Mouse (Mus musculus) lung, embryonic 16.5 days (tissue): ENCODE data around the gene Mt1. TPM values are rescaled to one million over a fixed set of nuclear protein-coding genes. Genes with fewer than 3 reads are reported as not detected.

Experiments
- ATAC-seq: fragments of 200-750 bp; cut with Nextera tagmentation; 2 replicates; pipeline ENCODE4 v1.8.0; 2017; ENCODE audit warnings: low read depth, mild to moderate bottlenecking, moderate library complexity
- H3K27ac ChIP-seq: fragments of 300-500 bp; sonication (generic); 2 replicates; pipeline ENCODE4 v1.5.1; 2014; ENCODE audit warnings: mild to moderate bottlenecking, control low read depth, low read length
- H3K27me3 ChIP-seq: fragments of 300-500 bp; sonication (generic); 2 replicates; pipeline ENCODE4 v1.6.1; 2014; ENCODE audit warnings: low read depth, low read length, mixed read lengths; ENCODE audit not compliant: control insufficient read depth, insufficient read depth
- H3K36me3 ChIP-seq: fragments of 300-500 bp; sonication (generic); 2 replicates; pipeline ENCODE4 v1.6.1; 2014; ENCODE audit warnings: low read length; ENCODE audit not compliant: control insufficient read depth, insufficient read depth
- H3K4me1 ChIP-seq: fragments of 300-500 bp; sonication (generic); replicated peaks from 2 replicates; pipeline ENCODE4 v1.6.1; 2014; ENCODE audit warnings: low read length, mixed read lengths; ENCODE audit not compliant: control insufficient read depth, insufficient read depth
- H3K4me2 ChIP-seq: fragments of 300-500 bp; sonication (generic); 2 replicates; pipeline ENCODE4 v1.6.1; 2014; ENCODE audit warnings: low read depth, low read length, control low read depth
- H3K4me3 ChIP-seq: fragments of 300-500 bp; sonication (generic); 2 replicates; pipeline ENCODE4 v1.5.1; 2014; ENCODE audit warnings: mild to moderate bottlenecking, low read length, control low read depth
- H3K9ac ChIP-seq: fragments of 300-500 bp; sonication (generic); 2 replicates; pipeline ENCODE4 v1.6.1; 2014; ENCODE audit warnings: low read length, control low read depth
- H3K9me3 ChIP-seq: fragments of 300-500 bp; sonication (generic); 2 replicates; pipeline ENCODE4 v1.6.1; 2016; ENCODE audit warnings: low read length; ENCODE audit not compliant: control insufficient read depth
- WGBS: fragments of 180-500 bp; shearing (Covaris S2); extraction: QIAGEN DNeasy Blood & Tissue Kit; methylation state at CpG from one replicate; pipeline ENCODE4 v1.1.7; 2014; 5-methylcytosine and 5-hydroxymethylcytosine counted together
- polyA plus RNA-seq: library from polyadenylated mRNA; unstranded; fragments of >200 nt; fragmentation: Nextera tagmentation; extraction: Ambion mirVana; gene quantifications from 2 replicates; pipeline ENCODE4 v1.2.1, GENCODE M21; 2015

The Mt1 gene
- polyA plus RNA-seq, 1 experiment from 2014 or later = 219 TPM

DNA sequence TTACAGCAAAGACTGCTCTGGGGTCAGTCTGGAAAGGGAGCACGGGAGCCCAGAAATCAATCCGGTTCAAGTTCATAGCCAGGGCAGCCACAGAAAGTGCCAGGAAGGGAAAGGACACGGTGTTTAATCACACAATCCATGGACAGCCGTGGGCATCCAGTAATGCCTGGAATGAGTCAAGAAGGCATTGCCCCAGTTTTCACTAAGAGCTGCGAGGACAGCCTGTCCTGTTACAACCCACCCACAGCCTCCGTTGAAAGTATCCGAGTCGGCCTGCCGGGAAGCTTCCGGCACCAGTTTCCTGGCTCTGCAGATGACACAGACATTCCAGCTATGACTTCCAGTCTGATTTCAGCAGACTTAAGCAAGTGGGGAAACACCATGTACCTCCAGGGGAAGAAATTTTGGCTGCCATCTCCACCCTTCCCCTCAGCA lies 7.5 kb upstream of the Mt1 start:
- Histone ChIP-seq H3K27me3 (peaks cover 50% of the 10 kb centered on the region), H3K27ac (no peak overlapping the region), H3K9me3 (no peaks in the 10 kb centered on the region), H3K4me2 (peak overlapping the region; percentile 91), H3K4me3 (peak overlapping the region; percentile 56), H3K36me3 (no peaks in the 10 kb centered on the region), H3K4me1 (peaks cover 19% of the 10 kb centered on the region), H3K9ac (peak overlapping the region; percentile 58; the same call in 1 of the 2 replicates)
- no peak for ATAC-seq
- WGBS = 43% methylated on average over 10 of the region's 10 CpGs

DNA sequence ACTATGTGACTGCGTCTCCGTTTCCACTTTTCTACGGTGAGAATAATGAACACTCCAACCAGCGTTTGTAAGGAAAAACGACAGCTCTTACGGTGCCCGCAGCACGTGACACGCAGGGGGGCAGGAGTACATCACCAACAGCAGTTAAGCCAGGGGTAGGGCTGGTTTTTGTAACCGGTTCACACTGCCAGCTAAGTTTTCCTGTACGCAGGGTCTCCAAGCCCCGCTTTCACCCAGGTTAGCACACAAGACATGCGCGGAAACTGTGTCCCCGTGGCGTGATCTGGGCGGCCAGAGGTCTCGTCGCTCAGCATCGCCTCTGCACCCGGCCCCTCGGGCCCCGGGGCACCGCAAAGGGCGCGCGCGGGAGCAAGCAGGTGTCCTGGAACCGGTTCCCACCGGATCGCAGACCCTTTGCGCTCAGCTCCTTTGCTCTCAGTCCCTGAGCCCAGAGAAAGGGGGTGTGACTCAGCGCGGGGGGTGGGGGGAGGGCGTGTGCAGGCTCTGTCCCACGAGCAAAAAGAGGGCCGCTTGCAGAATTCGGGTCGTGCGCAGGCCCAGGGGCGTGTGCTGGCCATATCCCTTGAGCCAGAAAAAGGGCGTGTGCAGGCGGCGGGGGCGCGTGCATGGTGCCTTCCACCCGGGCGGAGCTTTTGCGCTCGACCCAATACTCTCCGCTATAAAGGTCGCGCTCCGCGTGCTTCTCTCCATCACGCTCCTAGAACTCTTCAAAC lies 6.6 kb upstream of the Mt1 start, which contains the start of gene Mt2:
Gene Mt2, plus strand, starts transcription at position 590 of the 734 bp plus-strand sequence.
- H3K27me3 ChIP-seq = peaks cover 51% of the 10 kb centered on the region
- ATAC-seq = peak; percentile 79
- peak within 1 kb of the TSS; percentile 59 for H3K27ac ChIP-seq
- peak within 1 kb of the TSS; percentile 56 for H3K4me3 ChIP-seq
- peak within 1 kb of the TSS; percentile 58 for H3K9ac ChIP-seq
- H3K9me3 ChIP-seq = no peaks in the 10 kb centered on the region
- under 1% methylated on average over 56 of the region's 56 CpGs for WGBS
- H3K4me2 ChIP-seq = peak within 1 kb of the TSS; percentile 91
- H3K36me3 ChIP-seq = no peaks in the 10 kb centered on the region
- peaks cover 19% of the 10 kb centered on the region for H3K4me1 ChIP-seq

DNA sequence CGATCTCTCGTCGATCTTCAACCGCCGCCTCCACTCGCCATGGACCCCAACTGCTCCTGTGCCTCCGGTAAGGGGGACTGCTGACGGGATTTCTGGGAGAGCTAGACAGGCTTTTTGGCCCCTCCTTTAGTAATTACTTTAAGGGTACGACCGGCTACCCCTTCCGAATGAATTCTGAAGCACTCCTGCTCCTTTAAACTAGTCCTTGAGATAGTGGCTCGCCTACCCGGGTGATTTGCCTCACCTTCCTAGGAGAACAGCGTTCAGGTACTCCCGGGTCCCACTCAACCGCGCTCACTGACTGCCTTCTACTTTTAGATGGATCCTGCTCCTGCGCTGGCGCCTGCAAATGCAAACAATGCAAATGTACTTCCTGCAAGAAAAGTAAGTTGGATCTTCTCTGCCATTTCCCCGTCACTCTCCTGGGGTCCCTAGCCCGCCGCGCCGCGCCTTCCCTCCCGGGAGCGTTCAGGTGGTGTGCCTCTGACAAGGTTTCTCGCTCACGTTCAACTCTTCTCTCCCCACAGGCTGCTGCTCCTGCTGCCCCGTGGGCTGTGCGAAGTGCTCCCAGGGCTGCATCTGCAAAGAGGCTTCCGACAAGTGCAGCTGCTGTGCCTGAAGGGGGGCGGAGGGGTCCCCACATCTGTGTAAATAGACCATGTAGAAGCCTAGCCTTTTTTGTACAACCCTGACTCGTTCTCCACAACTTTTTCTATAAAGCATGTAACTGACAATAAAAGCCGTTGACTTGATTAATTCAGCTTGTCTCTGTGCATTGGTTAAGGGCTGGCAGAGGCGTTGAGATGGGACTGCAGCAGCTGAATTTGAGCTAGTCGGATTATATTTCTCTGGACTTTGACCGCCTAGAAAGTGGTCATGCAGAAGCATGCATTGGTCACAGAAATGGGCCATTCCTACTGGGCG lies 5.8 kb upstream of the Mt1 start:
- Histone ChIP-seq H3K27ac (peak overlapping the region; percentile 59), H3K4me1 (peaks cover 19% of the 10 kb centered on the region), H3K36me3 (no peaks in the 10 kb centered on the region), H3K4me2 (peak overlapping the region; percentile 91), H3K27me3 (peaks cover 52% of the 10 kb centered on the region), H3K9ac (peak overlapping the region; percentile 58), H3K4me3 (peak overlapping the region; percentile 56), H3K9me3 (no peaks in the 10 kb centered on the region)
- ATAC-seq = peak; percentile 47; the same call in 1 of the 2 replicates
- WGBS = 1% methylated on average over 39 of the region's 39 CpGs

DNA sequence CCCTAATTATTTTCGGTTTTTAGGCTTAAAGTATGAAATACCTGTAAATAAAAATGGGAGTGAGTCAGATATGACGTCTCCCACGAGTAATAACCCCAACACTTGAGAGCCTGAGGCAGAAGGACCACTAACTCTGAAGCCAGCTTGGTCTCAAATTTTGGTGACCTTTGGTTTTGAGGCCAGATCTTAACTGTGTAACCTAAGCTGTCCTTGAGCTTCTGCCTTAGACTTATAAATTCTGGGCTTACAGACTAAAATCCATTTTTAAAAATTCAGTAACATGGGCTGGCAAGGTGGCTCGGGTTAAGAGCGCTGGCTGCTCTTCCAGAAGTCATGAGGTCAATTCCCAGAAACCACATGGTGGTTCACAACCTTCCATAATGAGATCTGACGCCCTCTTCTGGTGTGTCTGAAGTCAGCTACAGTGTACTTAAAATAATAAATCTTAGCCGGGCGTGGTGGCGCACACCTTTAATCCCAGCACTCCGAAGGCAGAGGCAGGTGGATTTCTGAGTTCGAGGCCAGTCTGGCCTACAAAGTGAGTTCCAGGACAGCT lies 5.0 kb upstream of the Mt1 start:
- Histone ChIP-seq H3K9ac (no peak overlapping the region), H3K9me3 (no peaks in the 10 kb centered on the region), H3K4me3 (peak overlapping the region; percentile 56; the same call in 1 of the 2 replicates), H3K4me2 (no peak overlapping the region), H3K27ac (no peak overlapping the region), H3K4me1 (peaks cover 23% of the 10 kb centered on the region), H3K36me3 (no peaks in the 10 kb centered on the region), H3K27me3 (peaks cover 58% of the 10 kb centered on the region)
- 46% methylated on average over 11 of the region's 11 CpGs for WGBS
- ATAC-seq = no peak

DNA sequence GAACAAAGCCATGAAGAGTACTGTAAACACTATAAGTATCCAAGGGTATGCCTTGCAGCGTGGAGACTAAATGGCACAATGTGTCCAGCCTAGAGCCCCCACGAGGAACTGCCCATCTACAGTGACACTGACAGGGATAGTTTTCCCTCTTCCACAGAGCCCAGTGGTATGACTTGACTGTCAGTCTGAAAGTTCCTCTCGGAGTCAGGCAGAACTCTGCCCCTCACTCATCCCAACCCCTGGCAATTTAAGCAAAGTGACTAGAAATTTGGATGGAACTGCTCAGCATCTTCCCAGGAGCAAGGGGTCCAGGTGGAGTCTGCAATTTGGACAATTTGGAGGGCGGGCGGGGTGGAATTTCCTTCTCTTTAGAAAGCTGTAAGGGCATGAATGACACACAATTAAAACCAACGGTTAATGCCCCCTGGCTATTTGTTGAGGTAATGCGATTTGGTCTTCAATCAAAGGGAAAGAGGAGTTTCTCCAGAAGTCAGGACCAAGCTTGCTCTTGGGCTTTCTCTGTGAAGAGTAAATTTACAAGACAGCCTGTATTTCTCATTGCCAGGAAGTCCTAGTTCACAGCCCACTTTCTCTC lies 4.2 kb upstream of the Mt1 start:
- H3K4me1 ChIP-seq = peaks cover 26% of the 10 kb centered on the region
- no peak overlapping the region for H3K9ac ChIP-seq
- no peaks in the 10 kb centered on the region for H3K36me3 ChIP-seq
- no peak for ATAC-seq
- peaks cover 64% of the 10 kb centered on the region for H3K27me3 ChIP-seq
- H3K27ac ChIP-seq = no peak overlapping the region
- H3K9me3 ChIP-seq = no peaks in the 10 kb centered on the region
- H3K4me2 ChIP-seq = no peak overlapping the region
- 29% methylated on average over 7 of the region's 7 CpGs for WGBS
- H3K4me3 ChIP-seq = no peak overlapping the region

DNA sequence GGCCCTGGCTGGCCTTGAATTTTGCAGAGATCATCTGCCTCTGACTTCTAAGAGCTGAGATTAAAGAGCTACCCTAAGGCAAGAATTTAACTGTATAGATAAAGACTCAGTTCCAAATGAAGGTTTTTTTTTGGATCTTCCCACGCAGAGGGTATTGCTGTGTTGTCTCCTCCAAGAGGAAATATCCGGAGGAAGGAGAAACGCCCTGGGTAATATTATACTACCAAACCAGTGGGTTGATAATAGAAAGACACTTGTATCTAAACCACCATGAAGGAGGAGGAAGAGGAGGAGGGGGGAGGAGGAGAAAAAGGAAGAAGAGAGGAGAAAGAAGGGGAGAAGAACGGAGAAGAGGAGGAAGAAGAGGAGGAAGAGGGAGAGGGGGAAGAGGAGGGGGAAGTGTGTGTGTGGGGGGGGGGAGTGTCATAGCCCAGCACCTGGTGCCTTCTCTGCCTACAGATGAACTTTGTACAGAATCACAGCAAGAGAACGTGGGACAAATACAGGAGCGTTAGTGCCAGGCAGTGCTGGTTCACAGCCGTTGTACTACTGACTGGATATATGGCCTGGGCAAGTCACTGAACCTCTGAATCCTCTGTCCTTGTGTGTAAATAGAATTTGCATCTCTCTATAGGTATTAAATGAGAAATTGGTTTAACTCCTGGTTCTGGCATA lies 1.0 kb upstream of the Mt1 start:
- H3K27me3 ChIP-seq = peaks cover 60% of the 10 kb centered on the region
- no peak overlapping the region for H3K9ac ChIP-seq
- H3K9me3 ChIP-seq = no peaks in the 10 kb centered on the region
- no peak overlapping the region for H3K4me3 ChIP-seq
- H3K27ac ChIP-seq = no peak overlapping the region
- H3K4me1 ChIP-seq = peaks cover 18% of the 10 kb centered on the region
- WGBS = 63% methylated on average over 7 of the region's 7 CpGs
- no peaks in the 10 kb centered on the region for H3K36me3 ChIP-seq
- ATAC-seq = no peak
- H3K4me2 ChIP-seq = no peak overlapping the region

DNA sequence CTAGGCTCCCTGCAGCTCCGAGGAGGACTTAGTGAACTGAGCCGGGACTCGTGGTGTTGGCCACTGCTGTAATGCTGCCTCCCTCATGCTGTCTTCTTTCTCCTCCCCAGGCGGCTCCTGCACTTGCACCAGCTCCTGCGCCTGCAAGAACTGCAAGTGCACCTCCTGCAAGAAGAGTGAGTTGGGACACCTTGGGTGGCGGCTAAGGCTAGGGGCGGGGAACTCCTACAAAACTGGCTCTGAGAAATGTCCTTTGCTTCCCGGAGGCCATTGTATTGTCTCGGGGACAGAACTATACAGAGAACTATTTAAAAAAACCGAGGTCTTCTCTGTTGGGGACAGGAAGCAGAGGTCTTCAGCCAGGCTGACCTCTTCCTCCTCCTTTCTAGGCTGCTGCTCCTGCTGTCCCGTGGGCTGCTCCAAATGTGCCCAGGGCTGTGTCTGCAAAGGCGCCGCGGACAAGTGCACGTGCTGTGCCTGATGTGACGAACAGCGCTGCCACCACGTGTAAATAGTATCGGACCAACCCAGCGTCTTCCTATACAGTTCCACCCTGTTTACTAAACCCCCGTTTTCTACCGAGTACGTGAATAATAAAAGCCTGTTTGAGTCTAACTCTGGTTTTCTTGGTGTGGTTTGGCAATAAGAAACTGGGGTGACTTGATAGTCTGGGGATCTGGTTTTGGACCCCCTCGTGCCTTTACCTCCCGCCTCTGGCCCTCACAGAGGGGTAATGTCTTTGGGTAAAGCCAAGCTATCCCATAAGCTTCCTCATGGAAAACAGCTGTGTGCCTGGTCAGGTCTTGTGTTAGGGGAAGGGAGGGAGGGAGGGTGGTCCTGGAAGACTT lies 1.1 kb downstream of the Mt1 start:
- Histone ChIP-seq H3K36me3 (no peaks in the 10 kb centered on the region), H3K9ac (peak overlapping the region; percentile 73), H3K9me3 (no peaks in the 10 kb centered on the region), H3K27ac (no peak overlapping the region; the same call in 1 of the 2 replicates), H3K4me1 (peaks cover 25% of the 10 kb centered on the region), H3K27me3 (peaks cover 59% of the 10 kb centered on the region), H3K4me3 (peak overlapping the region; percentile 61), H3K4me2 (peak overlapping the region; percentile 72)
- 6% methylated on average over 25 of the region's 25 CpGs for WGBS
- no peak for ATAC-seq

DNA sequence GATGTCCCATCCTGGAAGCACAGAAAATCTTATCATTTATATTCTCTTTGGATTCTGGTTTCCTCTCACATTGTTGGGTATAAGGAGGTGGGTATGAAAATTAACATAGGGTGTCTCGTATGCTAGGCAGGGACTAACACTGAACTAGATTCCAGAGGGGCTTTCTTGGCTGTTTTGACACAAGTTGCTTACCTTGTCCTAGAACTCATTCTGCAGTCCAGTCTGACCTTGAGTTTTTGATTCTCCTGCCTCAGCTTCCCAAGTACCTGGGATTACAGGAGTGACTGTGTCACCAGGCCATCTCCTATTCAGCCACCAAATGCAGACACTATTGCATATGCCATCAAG lies 1.7 kb downstream of the Mt1 start:
- H3K9ac ChIP-seq = no peak overlapping the region
- H3K36me3 ChIP-seq = no peaks in the 10 kb centered on the region
- H3K4me2 ChIP-seq = peak overlapping the region; percentile 72
- no peak overlapping the region for H3K27ac ChIP-seq
- peaks cover 25% of the 10 kb centered on the region for H3K4me1 ChIP-seq
- H3K27me3 ChIP-seq = peaks cover 57% of the 10 kb centered on the region
- H3K4me3 ChIP-seq = peak overlapping the region; percentile 61; the same call in 1 of the 2 replicates
- ATAC-seq = no peak
- no peaks in the 10 kb centered on the region for H3K9me3 ChIP-seq
- 72% methylated on average over 1 of the region's 1 CpGs for WGBS
